Mouse (Mus musculus) heart, adult 8-10 months (tissue): Measurements from ENCODE around the gene Olfr1324. TPM values are rescaled to one million over a fixed set of nuclear protein-coding genes. Genes with fewer than 3 reads are reported as not detected.
"Not testable (repeated sequence)": the region's sequence is repeated elsewhere in the genome, so short reads cannot be mapped to it uniquely, and the experiment has no call there.

ENCODE experiments used
- DNase-seq: peaks from one replicate; pipeline ENCODE4 v3.0.0; 2022; ENCODE audit warnings: low spot score
- total RNA-seq, 4 experiments: library from RNA; stranded (reverse); gene quantifications; 2 replicates each; pipeline ENCODE4 v1.2.4; 2022

The Olfr1324 gene
- total RNA-seq = not detected

DNA sequence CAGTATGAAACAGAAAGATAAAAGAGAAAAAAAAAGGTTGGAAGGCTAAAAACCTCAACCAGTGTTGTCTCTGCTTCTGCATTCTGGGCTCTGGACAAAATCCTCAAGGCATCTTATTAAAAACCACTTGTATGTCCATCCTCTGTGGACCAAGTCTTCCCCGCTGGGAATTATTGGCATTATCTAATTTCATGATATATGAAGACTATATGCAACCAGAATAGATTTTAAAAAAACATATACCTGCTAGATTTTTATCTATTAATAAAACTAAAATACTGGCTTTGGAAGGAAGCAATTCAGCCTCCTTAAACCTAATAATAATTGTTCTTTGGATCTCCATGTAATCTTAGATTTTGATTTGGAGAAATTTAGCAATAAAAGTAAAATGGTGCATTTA lies at the start of gene Olfr1324:
TSS of gene Olfr1324 (minus strand) at position 101 of the 400 bp plus-strand sequence.
- no peak for DNase-seq

DNA sequence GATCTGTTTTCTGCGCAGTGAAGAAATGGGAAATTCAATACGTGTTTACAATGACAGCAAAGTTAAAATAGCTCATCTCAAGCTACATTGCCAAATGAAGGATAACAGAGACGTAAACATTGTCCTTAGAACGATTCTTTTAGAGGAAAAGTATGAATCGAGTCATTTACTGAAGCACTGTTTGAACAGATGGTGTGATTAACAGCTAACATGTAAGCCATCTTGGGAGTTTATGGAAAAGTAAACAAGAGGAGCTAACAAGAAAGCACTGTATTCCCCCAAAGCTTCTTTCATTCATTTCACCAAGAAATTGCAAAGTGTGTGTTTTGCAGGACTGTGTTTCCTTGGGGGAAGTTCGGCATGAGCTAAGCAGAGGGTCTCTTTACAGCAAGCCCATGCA lies 42.0 kb upstream of the Olfr1324 start:
- not testable (repeated sequence) for DNase-seq

DNA sequence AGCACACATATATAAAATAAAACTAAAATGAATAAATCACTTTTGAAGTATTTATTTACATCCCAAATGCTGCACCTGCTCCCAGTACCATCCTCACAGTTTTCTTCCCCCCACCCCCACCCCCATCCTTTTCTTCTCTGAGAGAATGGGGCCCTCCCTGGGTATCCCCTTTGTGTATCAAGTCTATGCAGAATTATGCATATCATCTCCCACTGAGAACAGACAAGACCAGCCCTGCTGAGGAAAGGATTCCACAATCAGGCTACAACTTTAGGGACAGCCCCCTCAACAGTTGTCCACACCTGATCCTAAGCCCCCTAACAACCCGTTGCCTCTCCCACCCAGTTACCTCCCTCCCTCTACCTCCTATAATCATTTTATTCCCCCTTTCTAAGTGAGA lies 27.8 kb upstream of the Olfr1324 start:
- no peak for DNase-seq

DNA sequence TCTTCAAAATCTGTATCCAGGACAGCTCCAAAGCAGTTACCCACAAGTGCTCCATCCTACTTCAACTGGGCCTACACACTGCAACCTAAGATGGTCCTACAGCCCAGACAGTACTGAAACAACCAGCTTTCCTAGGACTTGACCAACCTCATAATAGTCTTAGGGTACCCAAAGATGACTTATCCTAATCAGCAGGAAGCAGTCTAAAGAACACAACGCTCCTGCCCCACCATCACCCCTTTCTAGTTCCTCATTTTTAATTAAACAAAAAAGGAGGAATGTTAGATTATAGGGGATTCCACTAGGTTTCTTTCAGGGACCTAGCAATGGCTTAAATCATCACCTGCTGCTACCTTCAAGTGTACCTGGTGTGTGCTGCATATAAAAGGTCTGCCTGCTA lies 15.1 kb upstream of the Olfr1324 start:
- DNase-seq = no peak

DNA sequence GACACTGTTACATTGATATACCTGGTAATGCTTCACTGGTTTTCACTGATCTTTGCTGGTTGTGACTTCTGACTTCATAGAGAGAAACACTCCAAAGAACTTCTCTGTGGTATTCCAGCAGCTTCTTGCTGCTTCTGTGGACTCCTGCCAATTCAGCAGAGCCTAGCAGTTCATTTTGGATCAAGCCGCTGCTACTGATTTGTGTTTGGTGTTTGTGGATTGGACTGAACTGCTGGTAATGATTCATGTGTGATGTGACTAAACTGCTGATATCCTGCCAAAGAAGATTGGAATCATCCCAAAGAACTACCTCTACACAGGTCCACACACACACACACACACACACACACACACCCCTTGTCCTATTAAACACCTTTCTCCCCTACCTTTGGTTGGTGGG lies 14.4 kb upstream of the Olfr1324 start:
- DNase-seq = no peak

DNA sequence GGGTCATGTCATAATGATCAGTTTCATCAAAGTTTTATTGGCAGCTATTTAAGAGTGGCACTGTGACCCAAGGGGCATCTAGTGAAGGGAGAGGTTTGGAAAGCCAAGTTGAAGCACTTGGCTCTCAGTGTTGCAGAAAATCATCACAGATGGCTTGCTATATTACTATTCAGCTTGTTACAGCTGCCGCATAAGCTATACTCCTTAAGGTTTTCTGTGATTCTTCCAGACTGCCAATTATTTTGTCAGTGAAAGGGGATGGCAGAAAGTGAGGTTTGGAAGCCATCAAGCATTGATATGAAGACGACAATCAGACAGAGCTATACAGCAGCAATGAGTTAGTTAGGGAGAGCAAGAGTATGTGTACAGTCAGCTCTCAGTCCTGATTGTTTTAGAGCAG lies 4.2 kb upstream of the Olfr1324 start:
- DNase-seq = no peak

DNA sequence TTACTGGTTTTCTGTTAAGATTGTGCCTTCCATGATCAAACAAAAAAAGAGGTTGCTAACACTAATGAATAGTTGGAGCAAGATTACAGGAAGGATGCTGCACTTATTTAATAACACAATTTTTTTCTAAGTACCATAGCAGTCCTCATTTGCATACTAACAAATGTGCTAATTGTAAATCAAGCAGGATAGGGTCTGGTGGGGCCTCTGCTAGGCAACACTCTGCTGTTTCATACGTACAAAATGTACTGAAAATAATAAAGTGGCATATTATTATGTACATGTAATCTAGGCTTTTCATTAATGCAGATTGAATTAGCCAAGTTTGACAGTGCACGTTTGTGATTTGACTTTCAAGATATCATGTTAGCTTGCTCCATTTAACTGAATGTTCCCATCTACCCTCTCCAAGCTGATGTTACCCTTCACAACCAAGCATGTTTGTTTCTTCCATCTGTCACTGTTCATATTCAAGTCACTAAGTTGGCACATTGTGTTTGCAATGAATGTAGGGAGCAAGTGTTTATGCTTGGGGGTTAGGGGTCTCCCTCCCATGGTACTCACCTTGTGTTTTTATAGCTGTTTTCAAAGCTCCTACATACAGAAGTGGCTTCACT lies 478 bp downstream of the Olfr1324 start:
- DNase-seq = no peak

DNA sequence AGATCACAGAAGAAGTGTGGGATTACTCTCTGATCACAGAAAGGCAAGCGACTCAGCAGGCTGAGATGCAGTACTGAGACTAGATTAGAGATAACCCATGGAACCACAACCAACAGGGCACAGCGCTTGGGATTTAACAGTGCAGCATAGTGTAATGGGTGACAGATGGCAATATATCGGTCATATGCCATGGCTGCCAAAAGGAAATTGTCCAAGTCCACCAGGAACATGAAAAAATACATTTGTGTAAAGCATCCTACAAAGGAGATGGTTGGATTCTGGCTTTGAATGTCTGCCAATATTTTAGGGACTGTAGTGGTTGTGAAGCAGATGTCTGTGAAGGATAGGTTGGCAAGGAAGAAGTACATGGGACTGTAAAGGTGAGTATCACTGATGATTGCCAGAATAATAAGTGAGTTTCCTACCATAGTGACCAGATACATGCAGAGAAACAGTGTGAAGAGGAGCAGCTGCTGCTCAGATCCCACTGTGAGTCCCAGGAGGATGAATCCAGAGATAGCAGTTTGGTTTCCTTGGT lies 2.3 kb downstream of the Olfr1324 start:
- no peak for DNase-seq

DNA sequence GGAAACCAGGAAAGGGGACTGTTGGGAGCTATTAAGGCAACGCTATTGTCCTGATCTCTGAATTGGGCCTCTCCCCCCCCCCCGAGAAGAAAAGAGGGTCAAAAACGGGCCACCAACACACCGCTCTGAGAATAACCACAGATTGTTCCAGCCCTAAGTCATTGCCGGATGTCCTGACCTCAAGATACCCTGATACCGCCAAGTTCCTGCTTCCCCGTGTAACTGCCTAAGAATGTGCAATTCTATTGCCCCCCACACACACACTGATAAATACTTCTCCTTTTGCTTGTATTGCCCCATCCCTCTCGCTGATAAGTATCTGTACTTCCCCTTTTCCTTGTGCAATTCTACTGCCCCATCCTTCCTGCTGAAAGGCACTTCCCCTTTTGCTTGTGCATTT lies 17.9 kb downstream of the Olfr1324 start:
- not testable (repeated sequence) for DNase-seq

DNA sequence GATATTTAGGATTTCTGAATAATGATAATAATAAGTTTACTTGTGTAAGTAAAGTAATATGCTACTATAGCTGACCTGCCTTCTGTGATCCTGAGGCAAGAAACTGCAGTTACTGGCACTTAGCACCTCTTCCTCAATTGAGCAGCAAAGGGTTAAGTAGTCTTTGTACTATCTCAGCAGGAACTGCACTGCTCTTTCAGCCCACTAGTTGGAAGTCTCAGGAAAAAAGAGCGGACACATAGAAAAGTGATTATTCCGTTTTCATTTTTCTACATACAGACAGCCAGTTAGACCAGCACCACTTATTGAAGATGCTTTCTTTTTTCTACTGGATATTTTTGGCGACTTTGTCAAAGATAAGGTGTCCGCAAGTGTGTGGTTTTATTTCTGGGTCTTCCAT lies 37.7 kb downstream of the Olfr1324 start:
- not testable (repeated sequence) for DNase-seq

DNA sequence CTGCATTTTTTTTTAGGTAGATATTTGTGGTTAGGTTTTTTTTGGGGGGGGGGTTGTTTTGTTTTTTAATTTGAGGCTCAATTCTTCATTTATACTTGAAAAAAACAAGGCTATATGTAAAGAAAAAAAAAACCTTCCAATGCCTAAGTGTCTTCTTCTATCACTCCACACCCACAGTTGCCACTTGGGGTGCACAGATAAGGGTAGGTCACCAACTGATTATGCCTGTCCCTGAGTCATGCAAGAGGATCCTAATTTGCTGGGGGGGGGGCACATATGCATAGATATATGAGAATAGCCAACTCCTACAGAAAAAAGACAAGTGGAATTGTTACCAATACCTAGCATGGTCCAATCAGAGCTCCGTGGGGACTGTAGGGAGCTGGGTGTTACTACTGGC lies 53.3 kb downstream of the Olfr1324 start:
- DNase-seq = no peak
